Mouse (Mus musculus) C2C12 (cell line): ENCODE measurements at regions not wholly inside any gene's neighbourhood (a gene's known extent, or its start where the extent isn't known, plus 50 kb on each side); places are given as distances from the start of the nearest gene placed in this dataset.

Source experiments
- CEBPB ChIP-seq: IDR thresholded peaks from one replicate; pipeline ENCODE4 v1.6.1; 2011; ENCODE audit warnings: low read depth, mild to moderate bottlenecking, control low read depth, moderate library complexity
- CTCF ChIP-seq: IDR thresholded peaks from one replicate; pipeline ENCODE4 v1.5.1; 2011; ENCODE audit not compliant: control insufficient read depth, insufficient read depth, insufficient read length
- FOSL1 ChIP-seq: IDR thresholded peaks from one replicate; pipeline ENCODE4 v1.8.0; 2011; ENCODE audit warnings: mild to moderate bottlenecking, low read length; ENCODE audit not compliant: poor library complexity, insufficient read depth, severe bottlenecking
- MYOD1 ChIP-seq: IDR thresholded peaks from one replicate; pipeline ENCODE4 v1.6.1; 2011; ENCODE audit warnings: low read depth; ENCODE audit not compliant: control insufficient read depth, insufficient read length
- USF1 ChIP-seq: IDR thresholded peaks from one replicate; pipeline ENCODE4 v1.6.1; 2011; ENCODE audit warnings: low read depth, mild to moderate bottlenecking, control low read depth, moderate library complexity

DNA sequence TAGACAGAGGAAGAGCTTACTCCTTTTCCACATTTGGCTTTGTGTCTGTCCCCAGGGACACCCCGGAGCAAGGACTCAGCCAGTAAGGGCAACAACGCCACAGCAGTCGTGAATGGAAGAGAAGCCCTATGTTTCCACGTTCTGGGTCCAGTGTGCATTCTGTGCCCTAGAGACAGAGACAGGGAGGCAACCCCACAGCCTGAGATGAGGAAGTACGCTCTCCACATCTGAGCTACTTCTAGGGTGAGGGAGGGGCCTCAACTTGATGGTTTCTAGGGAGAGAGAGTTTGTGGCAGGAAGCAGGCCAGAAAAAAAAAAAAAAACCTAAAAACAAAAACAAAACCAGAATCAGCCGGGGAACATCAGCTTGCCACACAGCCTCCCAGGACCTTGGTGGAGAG, 233.4 kb downstream of the Rplp1 start:
- no peak for TF ChIP-seq CTCF
- TF ChIP-seq FOSL1 = no peak
- no peak for TF ChIP-seq USF1
- no peak for TF ChIP-seq MYOD1
- no peak for TF ChIP-seq CEBPB
